Mouse (Mus musculus) neural tube, embryonic 15.5 days (tissue): ENCODE results near the gene Mllt10. TPM values are rescaled to one million over a fixed set of nuclear protein-coding genes. Genes with fewer than 3 reads are reported as not detected.

ENCODE experiments used
- ATAC-seq: fragments of 200-750 bp; cut with Nextera tagmentation; 2 replicates; pipeline ENCODE4 v1.8.0; 2017; ENCODE audit warnings: mild to moderate bottlenecking, moderate TSS enrichment, moderate library complexity; ENCODE audit not compliant: low FRiP score
- H3K27ac ChIP-seq: fragments of 300-500 bp; sonication (generic); replicated peaks from 2 replicates; pipeline ENCODE4 v1.5.1; 2015; ENCODE audit warnings: mild to moderate bottlenecking, inconsistent platforms
- H3K27me3 ChIP-seq: fragments of 300-500 bp; sonication (generic); replicated peaks from 2 replicates; pipeline ENCODE4 v1.6.1; 2015; ENCODE audit warnings: inconsistent platforms
- H3K36me3 ChIP-seq: fragments of 300-500 bp; sonication (generic); 2 replicates; pipeline ENCODE4 v1.6.1; 2015; ENCODE audit warnings: inconsistent platforms
- H3K4me1 ChIP-seq: fragments of 300-500 bp; sonication (generic); 2 replicates; pipeline ENCODE4 v1.6.1; 2015; ENCODE audit warnings: inconsistent platforms
- H3K4me2 ChIP-seq: fragments of 300-500 bp; sonication (generic); 2 replicates; pipeline ENCODE4 v1.6.1; 2015; ENCODE audit warnings: inconsistent platforms, mild to moderate bottlenecking, moderate library complexity
- H3K4me3 ChIP-seq: fragments of 300-500 bp; sonication (generic); replicated peaks from 2 replicates; pipeline ENCODE4 v1.5.1; 2015; ENCODE audit warnings: mild to moderate bottlenecking, inconsistent platforms
- H3K9ac ChIP-seq: fragments of 300-500 bp; sonication (generic); replicated peaks from 2 replicates; pipeline ENCODE4 v1.6.1; 2015; ENCODE audit warnings: mild to moderate bottlenecking, inconsistent platforms
- H3K9me3 ChIP-seq: fragments of 300-500 bp; sonication (generic); replicated peaks from 2 replicates; pipeline ENCODE4 v1.6.1; 2016; ENCODE audit warnings: inconsistent platforms
- WGBS: fragments of 180-500 bp; shearing (Covaris S2); methylation state at CpG from one replicate; pipeline ENCODE4 v1.1.7; 2015; ENCODE audit warnings: mixed read lengths; 5-methylcytosine and 5-hydroxymethylcytosine counted together
- polyA plus RNA-seq: library from polyadenylated mRNA; unstranded; fragments of >200 nt; fragmentation: Nextera tagmentation; extraction: Ambion mirVana; gene quantifications from 2 replicates; pipeline ENCODE4 v1.2.1, GENCODE M21; 2015

The Mllt10 gene
- polyA plus RNA-seq, 1 experiment from 2014 or later: 46.2 TPM

GRCm38 (mm10) chr2:18214031-18214430 lies 159.0 kb downstream of the Mllt10 start:
- Histone ChIP-seq H3K27me3 (no peaks in the 10 kb centered on the region), H3K4me3 (no peak overlapping the region), H3K4me1 (no peaks in the 10 kb centered on the region), H3K4me2 (no peak overlapping the region), H3K9ac (no peak overlapping the region), H3K27ac (no peak overlapping the region), H3K36me3 (peaks cover 64% of the 10 kb centered on the region), H3K9me3 (no peaks in the 10 kb centered on the region)
- no peak for ATAC-seq
- 93% methylated on average over 2 of the region's 2 CpGs for WGBS

DNA sequence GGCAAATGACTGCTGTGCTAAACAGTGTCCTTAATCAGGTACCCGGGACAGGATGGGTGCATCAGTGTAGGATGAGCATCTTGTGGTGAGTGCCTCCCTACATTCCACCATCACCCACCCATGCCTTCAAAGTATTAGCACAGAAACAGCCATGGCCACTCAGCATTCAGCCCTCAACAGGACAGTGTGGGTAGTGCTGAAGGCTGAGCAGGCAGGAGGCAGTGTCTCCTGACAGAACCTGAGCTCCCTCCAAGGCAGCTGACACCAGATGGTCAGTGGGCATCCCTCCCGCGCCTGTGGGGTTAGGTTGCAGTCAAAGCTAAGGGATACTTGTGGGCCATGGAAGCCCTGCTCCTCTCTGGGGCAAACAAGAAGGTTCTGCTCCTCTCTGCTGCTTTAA lies 162.8 kb downstream of the Mllt10 start:
- no peaks in the 10 kb centered on the region for H3K27me3 ChIP-seq
- H3K27ac ChIP-seq: no peak overlapping the region
- H3K4me3 ChIP-seq: no peak overlapping the region
- H3K9me3 ChIP-seq: no peaks in the 10 kb centered on the region
- no peak overlapping the region for H3K9ac ChIP-seq
- peaks cover 39% of the 10 kb centered on the region for H3K36me3 ChIP-seq
- H3K4me1 ChIP-seq: no peaks in the 10 kb centered on the region
- ATAC-seq: no peak
- H3K4me2 ChIP-seq: no peak overlapping the region
- WGBS: 85% methylated on average over 3 of the region's 3 CpGs

DNA sequence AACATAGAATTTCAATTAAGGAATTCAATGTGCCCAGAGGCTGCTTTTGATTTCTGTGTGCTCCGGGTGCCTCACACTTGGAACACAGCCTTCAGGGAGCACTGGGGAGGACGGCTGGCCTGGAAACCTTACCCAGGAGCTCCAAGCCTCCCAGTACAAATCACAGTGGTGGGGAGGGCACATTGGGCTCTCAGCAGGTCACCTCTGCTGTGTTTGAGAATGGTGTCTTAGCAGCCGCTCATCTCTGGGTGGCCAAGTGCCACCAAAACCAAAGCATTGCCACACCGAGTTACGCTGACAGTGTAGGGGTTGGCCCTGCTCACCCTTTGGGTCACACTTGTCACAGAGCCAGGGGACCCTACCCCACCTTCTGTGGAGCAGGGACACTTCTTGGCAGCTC lies 163.5 kb downstream of the Mllt10 start:
- no peak for ATAC-seq
- H3K9me3 ChIP-seq: no peaks in the 10 kb centered on the region
- H3K4me2 ChIP-seq: no peak overlapping the region
- no peak overlapping the region for H3K9ac ChIP-seq
- H3K4me3 ChIP-seq: no peak overlapping the region
- 77% methylated on average over 5 of the region's 5 CpGs for WGBS
- H3K27me3 ChIP-seq: no peaks in the 10 kb centered on the region
- H3K27ac ChIP-seq: no peak overlapping the region
- no peaks in the 10 kb centered on the region for H3K4me1 ChIP-seq
- peaks cover 35% of the 10 kb centered on the region for H3K36me3 ChIP-seq

DNA sequence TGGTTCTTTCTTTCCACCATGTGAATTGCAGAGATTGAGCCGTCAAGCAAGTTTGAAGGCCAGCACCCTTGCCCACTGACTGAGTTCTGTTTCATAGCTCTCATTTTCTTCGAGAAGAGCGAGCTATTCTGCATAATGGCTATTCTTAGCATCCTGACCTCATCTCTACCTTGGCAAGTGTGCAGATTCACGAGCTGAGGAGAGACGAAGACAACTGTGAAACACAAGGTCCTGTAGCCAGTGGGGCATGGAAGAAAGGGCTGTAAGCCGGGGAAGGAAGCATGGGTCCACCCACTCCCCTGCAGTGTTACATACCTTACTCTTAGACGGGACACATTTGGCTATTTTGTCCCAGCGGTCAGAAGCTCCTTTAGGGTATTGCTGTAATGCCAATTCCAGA lies 164.1 kb downstream of the Mllt10 start:
- no peaks in the 10 kb centered on the region for H3K9me3 ChIP-seq
- H3K36me3 ChIP-seq: peaks cover 30% of the 10 kb centered on the region
- no peak overlapping the region for H3K9ac ChIP-seq
- no peaks in the 10 kb centered on the region for H3K4me1 ChIP-seq
- WGBS: 86% methylated on average over 8 of the region's 8 CpGs
- no peaks in the 10 kb centered on the region for H3K27me3 ChIP-seq
- ATAC-seq: no peak
- H3K27ac ChIP-seq: no peak overlapping the region
- no peak overlapping the region for H3K4me3 ChIP-seq
- H3K4me2 ChIP-seq: no peak overlapping the region

DNA sequence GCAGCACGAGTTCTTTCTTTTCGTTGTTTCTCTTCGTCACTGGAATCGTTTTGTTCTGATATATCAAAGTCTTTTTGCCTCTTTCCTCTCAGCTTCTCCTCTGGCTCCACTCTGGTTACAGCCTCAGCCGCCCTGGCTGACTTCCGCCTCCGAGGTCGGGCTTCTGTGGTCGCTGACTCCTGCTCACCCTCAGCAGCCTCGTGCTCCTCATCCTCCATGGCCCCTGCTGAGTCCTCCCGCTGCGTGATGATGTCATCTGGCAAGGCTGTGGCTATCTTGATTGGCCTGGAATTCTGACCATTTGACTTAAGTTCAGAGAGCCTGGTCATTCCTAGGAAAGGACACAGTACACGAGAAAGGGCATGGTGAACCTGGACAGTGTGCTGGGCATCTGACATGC lies 164.5 kb downstream of the Mllt10 start:
- ATAC-seq: no peak
- WGBS: 84% methylated on average over 13 of the region's 13 CpGs
- Histone ChIP-seq H3K9ac (no peak overlapping the region), H3K4me3 (no peak overlapping the region), H3K27me3 (no peaks in the 10 kb centered on the region), H3K4me1 (no peaks in the 10 kb centered on the region), H3K36me3 (peaks cover 26% of the 10 kb centered on the region), H3K4me2 (no peak overlapping the region), H3K9me3 (no peaks in the 10 kb centered on the region), H3K27ac (no peak overlapping the region)

- Histone ChIP-seq H3K4me3 (no peak overlapping the region), H3K36me3 (0 out of 2 replicates have a peak, but pooled peaks cover 3% of the 10 kb centered on the region), H3K4me2 (no peak overlapping the region), H3K27ac (no peak overlapping the region), H3K9ac (no peak overlapping the region), H3K9me3 (no peaks in the 10 kb centered on the region), H3K27me3 (no peaks in the 10 kb centered on the region), H3K4me1 (peaks cover 6% of the 10 kb centered on the region; the same call in 1 of the 2 replicates)
- no peak for ATAC-seq
- WGBS: 73% methylated on average over 8 of the region's 8 CpGs
Observed at GRCm38 (mm10) chr2:18228486-18229062, 173.5 kb downstream of the Mllt10 start.

DNA sequence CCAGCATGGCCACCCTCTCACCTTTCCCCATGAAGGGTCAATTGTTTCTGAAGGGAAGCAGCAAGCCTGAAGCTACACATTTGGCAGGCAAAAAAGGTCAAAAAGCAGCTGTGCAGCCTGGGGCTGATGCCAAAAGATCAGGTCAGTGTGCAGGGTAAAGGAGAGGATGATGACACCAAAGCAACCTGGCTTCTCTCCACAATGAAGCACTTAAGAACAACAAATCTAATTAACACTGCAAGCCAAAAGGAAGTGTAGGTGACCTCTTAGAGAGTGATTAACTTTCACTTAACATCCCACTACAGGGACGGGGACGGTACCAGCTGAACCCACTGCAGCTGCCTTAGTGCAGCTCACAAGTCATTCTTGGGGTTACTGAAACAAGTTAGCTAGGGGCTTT lies 174.2 kb downstream of the Mllt10 start:
- 16% methylated on average over 2 of the region's 2 CpGs for WGBS
- no peaks in the 10 kb centered on the region for H3K27me3 ChIP-seq
- ATAC-seq: no peak

DNA sequence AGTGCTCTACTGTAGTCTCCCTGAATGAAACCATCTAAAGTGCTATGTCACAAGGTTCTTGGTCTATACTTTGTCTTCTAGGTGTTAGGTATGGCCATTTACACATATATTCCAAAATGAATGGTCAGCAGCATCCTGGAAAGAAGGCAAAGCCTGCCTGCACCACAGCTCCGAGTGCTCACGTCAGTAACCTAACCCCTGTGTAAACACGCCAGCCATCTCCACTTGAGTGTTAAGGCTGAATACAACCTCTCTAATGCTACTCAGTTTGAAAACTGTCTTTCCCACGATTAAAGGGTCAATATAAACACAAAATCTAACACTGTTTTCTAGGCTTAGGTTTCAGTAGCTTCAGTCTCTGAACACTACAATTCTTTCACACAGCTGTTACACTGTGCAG lies 176.1 kb downstream of the Mllt10 start:
- 74% methylated on average over 4 of the region's 4 CpGs for WGBS
- Histone ChIP-seq H3K27me3 (no peaks in the 10 kb centered on the region), H3K27ac (no peak overlapping the region)

More for the DNA sequence above, 174.2 kb downstream of the Mllt10 start:
- peaks cover 10% of the 10 kb centered on the region for H3K4me1 ChIP-seq
- no peak overlapping the region for H3K4me2 ChIP-seq
- H3K9me3 ChIP-seq: no peaks in the 10 kb centered on the region
- no peak overlapping the region for H3K4me3 ChIP-seq
- H3K9ac ChIP-seq: no peak overlapping the region
- 0 out of 2 replicates have a peak, but pooled peaks cover 3% of the 10 kb centered on the region for H3K36me3 ChIP-seq
- H3K27ac ChIP-seq: no peak overlapping the region

DNA sequence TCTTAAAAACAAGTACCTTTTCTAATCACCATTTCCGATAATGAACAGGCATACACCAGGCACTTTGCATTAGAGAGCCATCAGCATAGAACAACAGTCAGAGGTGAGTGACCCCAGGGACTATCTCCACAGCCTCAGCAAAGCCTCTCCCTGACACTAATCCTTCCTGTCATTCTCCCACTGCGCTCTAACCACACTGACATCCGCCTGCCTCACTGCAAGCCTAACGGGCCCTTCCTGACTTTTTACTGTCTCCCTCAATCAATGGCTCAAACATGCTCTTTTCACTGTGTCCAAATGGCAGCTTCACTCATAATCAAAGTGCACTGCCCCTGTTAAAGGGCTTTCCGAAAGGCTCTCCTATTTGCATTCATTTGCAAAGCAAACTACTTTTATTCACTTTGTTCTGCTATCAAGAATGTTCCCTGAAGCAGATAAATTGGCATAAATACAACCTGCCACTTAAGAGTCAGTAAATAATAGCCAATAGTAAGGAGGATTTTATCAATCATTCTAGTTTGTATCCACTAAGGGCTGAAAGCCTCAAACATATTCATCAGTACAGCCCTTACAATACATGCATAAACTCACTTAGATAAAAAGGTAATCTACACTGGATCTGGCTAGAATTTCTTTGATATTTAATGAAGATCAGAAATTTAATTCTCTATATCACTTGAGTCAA lies 178.0 kb downstream of the Mllt10 start:
- WGBS: 8% methylated on average over 5 of the region's 5 CpGs
- H3K9me3 ChIP-seq: no peaks in the 10 kb centered on the region

More for the DNA sequence above, 176.1 kb downstream of the Mllt10 start:
- no peaks in the 10 kb centered on the region for H3K9me3 ChIP-seq
- no peak overlapping the region for H3K4me3 ChIP-seq
- H3K9ac ChIP-seq: no peak overlapping the region
- H3K36me3 ChIP-seq: 0 out of 2 replicates have a peak, but pooled peaks cover 3% of the 10 kb centered on the region
- H3K4me2 ChIP-seq: no peak overlapping the region
- ATAC-seq: no peak
- peaks cover 10% of the 10 kb centered on the region for H3K4me1 ChIP-seq

GRCm38 (mm10) chr2:18235524-18235923 lies 180.5 kb downstream of the Mllt10 start:
- 95% methylated on average over 5 of the region's 5 CpGs for WGBS
- Histone ChIP-seq H3K27ac (no peak overlapping the region), H3K9me3 (no peaks in the 10 kb centered on the region), H3K9ac (no peak overlapping the region), H3K36me3 (0 out of 2 replicates have a peak, but pooled peaks cover 3% of the 10 kb centered on the region), H3K4me2 (no peak overlapping the region), H3K27me3 (no peaks in the 10 kb centered on the region), H3K4me1 (peaks cover 10% of the 10 kb centered on the region), H3K4me3 (no peak overlapping the region)
- ATAC-seq: no peak

More for the DNA sequence above, 178.0 kb downstream of the Mllt10 start:
- no peaks in the 10 kb centered on the region for H3K27me3 ChIP-seq
- no peak overlapping the region for H3K4me2 ChIP-seq
- no peak overlapping the region for H3K4me3 ChIP-seq
- 0 out of 2 replicates have a peak, but pooled peaks cover 3% of the 10 kb centered on the region for H3K36me3 ChIP-seq
- peaks cover 10% of the 10 kb centered on the region for H3K4me1 ChIP-seq
- H3K9ac ChIP-seq: no peak overlapping the region
- no peak for ATAC-seq
- no peak overlapping the region for H3K27ac ChIP-seq

- Histone ChIP-seq H3K4me3 (no peak overlapping the region), H3K27ac (no peak overlapping the region), H3K36me3 (peaks cover 15% of the 10 kb centered on the region), H3K9ac (no peak overlapping the region), H3K4me1 (no peaks in the 10 kb centered on the region), H3K4me2 (no peak overlapping the region), H3K27me3 (no peaks in the 10 kb centered on the region), H3K9me3 (no peaks in the 10 kb centered on the region)
- 86% methylated on average over 3 of the region's 3 CpGs for WGBS
- ATAC-seq: no peak
Observed at GRCm38 (mm10) chr2:18249224-18249623, 194.2 kb downstream of the Mllt10 start.
